Mouse (Mus musculus) liver, adult (tissue): ENCODE measurements around the gene Dnm3.
A peak's percentile ranks its signal among the peaks of the same experiment; 100 is the strongest.

Experiments
- GATA4 ChIP-seq: IDR thresholded peaks from 2 replicates; pipeline ENCODE4 v1.6.1; 2014; ENCODE audit warnings: mild to moderate bottlenecking, low read length; ENCODE audit not compliant: insufficient replicate concordance

Dnm3 gene

DNA sequence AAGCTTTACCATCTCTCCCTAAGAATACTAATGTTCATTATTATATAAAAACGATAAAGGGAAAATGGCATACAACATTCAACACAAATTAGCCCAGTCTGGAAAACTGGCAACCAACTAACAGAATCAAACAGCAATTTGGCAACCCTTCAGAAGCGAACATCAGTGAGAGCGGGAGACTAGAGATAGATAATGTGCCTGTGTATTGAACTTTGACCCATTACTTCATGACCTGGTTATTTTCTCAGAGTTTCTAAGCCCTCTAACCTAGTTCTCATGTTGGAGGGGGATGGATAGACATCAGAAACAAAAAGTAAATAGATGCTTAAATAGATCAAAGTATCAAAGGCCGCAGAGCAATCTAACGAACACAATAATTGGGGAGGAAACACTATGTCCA is 230.6 kb downstream of the Dnm3 start:
- peak; percentile 57; the same call in 1 of the 2 replicates for TF ChIP-seq GATA4

DNA sequence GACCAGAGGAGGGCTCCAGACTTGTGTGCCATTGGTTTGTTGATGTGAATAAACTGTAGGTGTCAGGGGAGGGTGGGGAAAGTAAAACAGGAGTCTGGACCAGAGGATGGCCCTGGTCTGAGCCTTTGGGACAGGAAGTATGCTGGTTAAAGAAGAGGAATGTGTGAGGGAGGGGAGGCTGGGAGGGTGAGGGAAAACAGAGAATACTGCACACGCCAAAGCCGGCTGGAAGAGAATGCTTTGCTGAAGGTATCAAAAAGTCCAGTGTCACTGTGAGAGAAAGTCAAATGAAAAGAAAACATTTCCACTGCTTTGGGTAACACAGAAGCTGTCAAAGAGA is 234.2 kb downstream of the Dnm3 start:
- no peak for TF ChIP-seq GATA4

DNA sequence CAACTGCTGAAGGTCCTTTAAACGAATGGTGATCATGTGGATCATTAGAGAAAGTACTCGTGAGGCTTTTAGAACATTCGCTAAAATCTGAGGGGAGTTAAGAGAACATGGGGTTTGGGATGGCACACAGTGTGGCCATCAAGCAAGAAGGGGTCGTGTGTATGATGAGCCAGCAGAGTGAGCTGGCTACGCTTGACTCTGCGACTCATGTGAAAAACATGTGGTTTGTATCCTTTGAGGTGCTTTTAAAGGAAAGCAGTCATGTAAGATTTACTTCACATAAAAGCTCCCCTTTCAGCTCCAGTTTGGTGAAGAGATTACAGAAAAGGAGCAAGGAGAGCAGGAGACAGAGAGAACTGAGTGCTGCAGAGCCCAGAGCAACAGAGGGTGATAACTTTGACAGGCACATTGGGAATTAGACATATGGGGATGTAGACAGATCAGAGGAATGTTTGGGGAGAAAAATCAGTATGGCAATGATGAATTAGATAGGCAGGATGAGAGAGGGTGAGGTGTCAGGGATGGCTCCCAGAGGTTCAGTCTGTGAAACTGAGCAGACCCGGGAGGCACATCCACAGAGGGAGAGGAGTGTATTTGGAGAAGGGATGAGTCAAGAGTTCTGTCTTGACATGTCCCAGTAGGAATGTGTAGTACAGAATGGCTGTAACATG is 234.7 kb downstream of the Dnm3 start:
- no peak for TF ChIP-seq GATA4

DNA sequence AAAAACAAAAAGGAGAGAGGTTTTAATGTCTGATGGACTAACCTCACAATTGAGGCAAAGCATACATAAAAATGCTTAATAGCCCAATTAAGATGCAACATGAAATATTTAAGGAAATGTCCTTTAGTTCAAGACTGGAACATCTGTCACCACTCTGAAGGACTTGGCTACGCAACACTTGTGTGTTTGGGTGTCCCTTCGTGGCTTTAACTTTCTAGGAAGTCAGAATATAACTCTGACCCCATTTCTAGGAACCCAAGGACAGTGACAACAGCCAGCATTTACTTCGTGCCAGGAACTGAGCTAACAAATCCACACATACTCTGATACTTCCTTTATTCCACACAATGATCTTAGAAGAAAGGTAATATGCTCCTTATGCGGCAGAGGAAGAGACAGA is 237.1 kb downstream of the Dnm3 start:
- no peak for TF ChIP-seq GATA4

DNA sequence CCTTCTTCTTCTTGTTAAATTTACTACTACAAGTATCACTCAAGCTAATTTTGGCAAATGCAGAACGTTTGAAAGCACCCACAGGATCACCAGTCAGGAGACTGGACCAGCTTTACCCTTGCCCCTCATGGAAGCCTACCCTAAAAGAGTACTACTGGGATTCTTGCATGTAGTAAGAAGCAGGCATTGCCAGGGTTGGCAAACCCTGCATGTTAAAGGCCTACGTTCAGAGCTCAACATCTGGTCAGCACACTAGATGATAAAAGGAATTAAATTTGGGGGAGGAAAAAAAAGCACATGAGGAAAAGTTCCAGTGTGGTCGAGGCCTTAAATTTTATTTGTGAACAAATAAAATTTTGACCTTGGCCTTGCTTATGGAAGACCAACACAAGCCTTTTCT is 239.2 kb downstream of the Dnm3 start:
- TF ChIP-seq GATA4 = no peak

DNA sequence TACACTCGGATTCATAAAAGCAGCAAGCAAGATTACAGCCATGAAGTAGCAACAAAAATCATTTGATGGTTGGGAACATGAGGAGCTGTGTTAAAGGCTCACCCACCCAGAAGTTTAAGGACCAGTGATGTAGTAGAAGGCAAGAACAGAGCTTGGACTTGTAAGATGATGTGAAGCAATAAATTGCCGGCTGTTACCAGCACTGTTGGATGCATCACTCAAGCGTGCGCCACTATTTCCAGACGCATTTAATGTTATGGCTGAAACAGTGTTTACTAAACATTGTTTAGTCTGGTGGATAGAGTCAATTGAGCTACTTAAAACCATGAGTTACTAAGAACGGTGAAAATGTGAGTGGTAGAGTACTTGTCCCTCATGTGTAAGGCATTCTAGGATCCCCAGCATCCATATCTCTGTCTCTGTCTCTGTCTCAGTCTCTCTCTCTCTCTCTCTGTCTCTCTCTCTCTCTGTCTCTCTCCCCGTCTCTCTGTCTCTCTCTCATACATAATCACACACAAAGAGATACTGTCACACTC is 241.1 kb downstream of the Dnm3 start:
- no peak for TF ChIP-seq GATA4

DNA sequence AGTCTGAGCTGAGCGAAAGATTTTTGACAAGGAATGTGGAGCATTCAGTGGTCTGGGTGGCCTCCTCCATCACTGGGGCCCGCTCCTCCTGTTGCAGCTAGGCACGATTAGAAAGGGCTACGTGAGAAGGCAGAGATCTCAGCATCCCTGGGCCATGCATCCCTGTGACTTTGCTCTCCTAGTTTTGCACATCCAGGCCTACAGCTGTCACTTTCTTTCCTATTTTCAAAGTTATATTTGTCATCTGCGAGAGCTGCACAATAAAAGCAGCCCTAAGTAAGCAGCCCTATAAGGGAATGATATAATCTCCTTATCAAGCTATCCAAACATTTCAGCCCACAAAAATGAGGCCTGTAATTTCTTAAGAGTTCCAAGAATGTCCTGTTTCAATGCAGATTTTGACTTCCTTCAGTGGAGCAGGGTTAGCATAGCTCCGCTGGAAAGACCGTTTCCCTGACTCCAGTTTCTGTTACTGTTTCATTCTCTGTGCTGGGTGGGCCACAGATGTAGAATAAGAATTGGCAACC is 252.2 kb downstream of the Dnm3 start:
- TF ChIP-seq GATA4 = no peak

DNA sequence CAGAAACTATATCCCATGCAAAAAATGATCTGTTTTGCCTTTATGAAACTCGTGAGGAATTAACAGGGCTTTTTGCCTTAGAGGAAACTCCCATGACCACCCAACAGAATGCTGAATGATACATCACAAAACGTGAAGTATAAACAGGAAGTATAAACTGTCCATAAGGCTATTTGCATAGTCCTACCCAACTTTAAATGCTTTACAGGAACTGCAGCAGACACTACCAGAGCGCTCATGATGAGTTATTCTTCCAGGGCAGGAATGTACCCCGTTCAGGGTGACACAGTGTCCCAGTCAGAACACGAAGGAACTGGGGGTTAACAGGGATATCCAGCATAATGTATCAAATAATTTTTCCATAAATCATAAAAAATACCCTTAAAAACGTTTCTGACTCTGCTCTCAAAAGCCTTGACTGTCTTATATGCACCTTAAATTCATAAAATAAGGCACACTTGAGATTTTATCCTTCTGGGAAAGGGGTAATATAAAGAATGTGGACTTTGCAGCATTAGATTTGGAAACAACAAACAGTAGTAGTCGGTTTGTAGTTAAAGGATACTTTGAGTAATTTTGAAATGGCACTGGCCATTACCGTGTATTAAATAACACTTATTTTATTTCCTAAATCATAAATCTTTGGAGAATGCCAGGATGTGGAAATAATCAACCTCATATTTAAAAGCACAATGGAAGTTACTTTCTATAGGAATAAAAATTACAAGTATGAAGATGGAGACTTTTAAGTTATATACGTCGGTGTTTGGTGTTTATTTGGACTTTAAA is 252.8 kb downstream of the Dnm3 start:
- TF ChIP-seq GATA4 = no peak

DNA sequence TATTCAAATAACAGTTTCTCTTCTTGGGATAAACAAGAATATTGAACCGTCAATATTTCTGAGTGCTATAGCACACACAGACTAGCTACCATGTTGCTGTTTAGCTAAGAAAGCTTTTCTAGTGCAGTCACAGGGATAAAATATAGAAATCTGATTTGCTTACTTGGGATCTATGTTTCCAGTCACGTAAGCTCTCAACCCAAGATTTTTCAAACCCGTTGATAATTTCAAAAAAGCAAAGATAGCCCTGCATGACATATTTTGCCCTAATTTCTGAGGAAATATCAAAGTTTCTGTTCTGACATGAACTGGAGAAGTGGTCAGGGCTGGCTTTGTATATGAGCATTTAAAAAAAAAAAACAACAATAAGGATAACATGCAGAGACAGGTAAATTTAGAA is 253.8 kb downstream of the Dnm3 start:
- no peak for TF ChIP-seq GATA4

DNA sequence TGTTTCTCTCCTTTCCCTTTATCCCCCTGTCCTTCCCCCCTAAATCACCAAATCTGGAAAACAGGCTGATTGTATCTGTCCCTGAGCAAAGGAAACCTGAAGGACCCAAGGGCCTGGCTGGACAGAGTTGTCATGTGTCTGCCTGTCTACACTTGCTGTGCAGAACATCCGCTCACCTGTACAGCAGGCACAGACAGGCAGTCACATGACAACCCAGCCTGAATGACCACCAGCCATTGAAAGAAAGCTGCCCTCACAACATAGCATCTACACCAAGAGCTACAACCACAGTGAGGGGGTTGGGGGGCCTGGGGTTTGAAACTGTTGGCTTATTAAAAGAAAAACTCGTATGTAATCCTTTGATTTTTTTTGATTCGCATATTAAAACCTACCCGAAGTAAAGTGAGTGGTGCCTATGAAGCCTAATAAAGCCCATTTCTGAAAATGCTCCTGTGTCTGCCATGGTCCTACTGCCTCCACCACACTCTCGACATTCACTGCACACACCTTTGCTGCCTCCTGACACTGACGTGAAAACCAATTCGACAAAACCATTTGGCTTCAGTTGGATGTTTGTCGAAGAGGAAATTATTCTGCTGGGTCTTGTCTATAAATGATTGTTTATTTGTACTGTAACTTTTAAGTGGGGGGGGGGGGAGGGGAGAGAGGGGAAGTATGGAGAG is 254.4 kb downstream of the Dnm3 start:
- no peak for TF ChIP-seq GATA4

DNA sequence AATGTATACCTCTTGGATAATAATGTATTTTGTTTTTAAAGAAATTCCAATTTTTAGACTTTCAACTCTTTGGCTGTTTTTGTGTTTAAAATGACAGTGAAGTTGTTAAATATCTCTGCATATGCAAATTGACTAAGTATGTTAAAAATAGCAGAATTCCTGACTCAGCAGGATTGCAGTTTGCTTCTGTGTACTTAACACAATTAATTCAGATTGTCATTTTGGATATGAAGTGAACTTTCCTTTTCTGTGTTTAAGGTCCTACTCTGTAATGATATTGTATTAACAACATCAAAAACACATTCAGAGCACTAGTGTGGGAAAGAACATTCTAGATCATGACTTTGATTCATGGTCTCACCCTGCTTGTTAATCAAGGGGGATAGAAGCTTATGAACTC is 255.5 kb downstream of the Dnm3 start:
- TF ChIP-seq GATA4 = no peak

DNA sequence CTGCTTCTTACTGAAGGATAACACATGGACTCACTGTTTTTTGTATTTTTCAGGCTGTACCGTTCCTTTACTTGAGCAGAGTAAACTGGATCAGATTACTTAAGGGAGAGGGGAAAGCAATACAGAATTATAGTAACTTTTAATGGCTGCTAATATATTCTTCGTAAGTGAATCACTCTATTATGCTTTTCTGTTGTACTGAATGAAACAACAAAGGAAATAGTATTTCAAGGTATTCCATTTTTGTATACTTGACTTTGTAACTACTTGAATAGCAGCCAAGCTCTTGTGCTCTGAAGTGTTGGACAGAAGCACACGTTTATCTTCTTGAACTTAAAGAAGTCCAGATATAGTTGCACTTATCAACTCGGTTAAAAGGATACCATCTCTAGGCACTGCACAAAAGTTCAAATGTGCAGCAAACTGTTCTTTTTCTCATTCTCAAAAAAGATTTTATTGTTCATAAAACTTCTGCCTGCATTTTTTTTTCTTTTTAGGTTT is 256.0 kb downstream of the Dnm3 start:
- no peak for TF ChIP-seq GATA4

DNA sequence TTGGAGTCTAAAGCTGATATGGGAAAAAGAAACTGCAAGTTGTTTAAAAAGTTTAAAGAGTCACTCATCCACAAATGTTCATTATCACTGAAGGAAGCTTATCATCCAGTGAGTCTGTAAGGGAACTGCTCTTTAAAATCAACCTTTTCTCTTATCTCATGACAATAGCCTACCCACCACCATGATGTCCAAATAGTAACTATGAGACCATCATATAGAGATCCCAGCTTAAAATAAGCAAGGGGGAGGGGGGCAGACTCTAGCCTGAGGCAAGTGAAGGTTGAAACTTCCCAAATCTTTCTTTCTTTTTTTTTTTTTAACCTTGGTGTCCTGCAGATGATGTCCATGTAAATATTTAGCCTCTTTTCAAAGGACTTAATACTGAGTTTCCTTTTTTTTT is 256.9 kb downstream of the Dnm3 start:
- no peak for TF ChIP-seq GATA4

DNA sequence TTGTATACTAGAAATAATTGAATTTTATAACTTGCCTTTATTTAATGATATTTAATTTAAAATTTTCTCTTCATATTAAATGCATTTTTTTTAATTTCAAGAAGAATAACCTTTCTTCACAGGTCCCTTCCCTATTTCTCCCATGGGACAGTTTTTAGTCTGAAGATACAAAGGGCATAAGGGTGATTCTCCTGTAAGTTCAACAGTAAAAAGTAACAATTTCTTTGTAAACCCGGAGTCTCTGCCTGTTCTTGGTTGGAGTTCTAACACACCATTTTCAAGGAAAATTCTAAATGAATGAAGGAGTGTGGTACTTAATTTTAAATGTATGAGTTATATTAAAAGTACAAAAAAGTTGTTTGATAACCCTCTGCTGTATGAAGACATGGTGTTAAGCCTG is 258.1 kb downstream of the Dnm3 start:
- TF ChIP-seq GATA4 = no peak

DNA sequence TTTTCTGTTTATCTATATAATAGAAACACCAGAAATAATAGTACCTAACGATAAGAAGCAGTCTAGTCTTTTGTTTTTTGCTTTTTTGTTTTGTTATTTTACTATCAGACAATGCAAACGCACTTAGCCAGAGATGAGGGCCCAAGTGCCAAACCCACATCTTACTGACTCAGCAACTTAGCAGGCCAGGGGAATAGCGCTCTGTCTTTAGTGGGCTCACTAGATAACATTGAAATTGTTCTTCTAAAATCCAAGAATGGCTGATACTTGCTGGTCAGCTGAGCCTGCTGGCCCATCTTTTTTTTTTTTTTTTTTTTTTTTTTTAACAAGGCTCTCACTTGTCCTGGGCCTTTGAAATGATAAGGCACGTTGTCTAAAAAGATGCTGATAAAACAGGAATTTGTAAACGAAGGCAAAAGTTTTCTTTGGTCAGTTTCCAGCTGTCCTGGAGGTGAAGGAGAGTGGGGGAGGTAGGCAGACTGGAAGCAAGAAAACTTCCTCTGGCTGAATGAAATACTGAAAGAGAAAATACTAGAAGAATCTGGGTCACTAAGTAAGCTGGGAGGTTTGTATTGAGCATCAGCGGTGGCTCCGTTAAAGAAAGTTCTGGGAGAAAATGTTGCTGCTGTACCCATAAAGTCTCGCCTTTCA is 259.2 kb downstream of the Dnm3 start:
- peak; percentile 69; the same call in 1 of the 2 replicates for TF ChIP-seq GATA4
